Mouse (Mus musculus): Measurements from ENCODE around the gene Atg13. TPM values are rescaled to one million over a fixed set of nuclear protein-coding genes. Genes with fewer than 3 reads are reported as not detected.
A peak's percentile ranks its signal among the peaks of the same experiment; 100 is the strongest.

Atg13 gene
- polyA plus RNA-seq, 1 experiment from 2014 or later: 20.7 TPM

- peak overlapping the region; percentile 86 for H3K4me3 ChIP-seq (ENCODE audit: inconsistent target)
- H3K27ac ChIP-seq: peak overlapping the region; percentile 90
- WGBS (ENCODE audit: missing documents): 4% methylated on average over 8 of the region's 8 CpGs
Observed at GRCm38 (mm10) chr2:91711256-91711925, 1.0 kb upstream of the Atg13 start.

GRCm38 (mm10) chr2:91708361-91708760 lies 2.0 kb downstream of the Atg13 start:
- no peaks in the 10 kb centered on the region for H3K36me3 ChIP-seq (ENCODE audit: inconsistent target)
- 93% methylated on average over 3 of the region's 6 CpGs for WGBS (ENCODE audit: missing documents)
- no peak overlapping the region for H3K4me3 ChIP-seq (ENCODE audit: inconsistent target)
- H3K79me2 ChIP-seq (ENCODE audit: inconsistent target): peaks cover 65% of the 10 kb centered on the region
- no peak overlapping the region for H3K27ac ChIP-seq

More at GRCm38 (mm10) chr2:91711256-91711925, 1.0 kb upstream of the Atg13 start:
- Histone ChIP-seq H3K36me3 (ENCODE audit: inconsistent target) (no peaks in the 10 kb centered on the region), H3K79me2 (ENCODE audit: inconsistent target) (peaks cover 39% of the 10 kb centered on the region)

DNA sequence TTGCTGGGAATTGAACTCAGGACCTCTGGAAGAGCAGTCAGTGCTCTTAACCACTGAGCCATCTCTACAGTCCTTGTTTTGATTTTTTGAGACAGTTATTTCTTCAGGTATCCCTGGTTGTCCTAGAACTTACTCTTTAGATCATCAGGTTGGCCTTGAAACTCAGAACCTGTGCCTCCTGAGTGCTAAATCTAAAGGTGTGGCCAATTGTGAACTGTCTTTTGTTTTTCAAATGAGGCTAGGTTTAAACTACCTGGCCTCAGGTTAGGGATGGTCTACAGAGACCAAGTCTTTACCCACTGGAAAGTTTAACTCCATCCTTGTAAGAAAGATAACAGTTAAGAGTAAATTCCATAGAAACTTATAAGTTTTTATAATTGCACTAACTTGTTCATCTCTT lies 3.9 kb downstream of the Atg13 start:
- Histone ChIP-seq H3K27ac (no peak overlapping the region), H3K4me3 (ENCODE audit: inconsistent target) (no peak overlapping the region), H3K79me2 (ENCODE audit: inconsistent target) (peaks cover 71% of the 10 kb centered on the region), H3K36me3 (ENCODE audit: inconsistent target) (no peaks in the 10 kb centered on the region)

DNA sequence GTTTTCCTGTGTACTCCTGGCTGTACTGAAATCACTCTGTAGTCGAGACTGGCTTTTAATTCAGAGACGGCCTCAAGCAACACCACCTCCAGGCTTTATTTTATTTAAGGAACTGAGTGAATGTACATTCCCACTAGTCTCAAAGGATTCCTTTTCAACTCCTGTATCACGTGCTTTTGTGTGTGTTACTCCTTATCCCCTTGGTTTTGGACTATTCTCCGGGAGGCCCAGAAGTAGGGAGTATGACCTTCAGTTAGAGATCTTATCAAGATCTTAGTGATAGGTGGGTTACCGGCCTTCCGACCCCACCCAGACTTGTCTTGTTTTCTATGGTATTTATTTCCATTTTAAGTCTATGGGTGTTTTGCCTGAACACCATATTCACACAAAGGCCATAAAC lies 4.6 kb downstream of the Atg13 start:
- WGBS (ENCODE audit: missing documents): 87% methylated on average over 6 of the region's 6 CpGs
- Histone ChIP-seq H3K79me2 (ENCODE audit: inconsistent target) (peaks cover 71% of the 10 kb centered on the region), H3K27ac (no peak overlapping the region), H3K36me3 (ENCODE audit: inconsistent target) (no peaks in the 10 kb centered on the region), H3K4me3 (ENCODE audit: inconsistent target) (no peak overlapping the region)

- Histone ChIP-seq H3K27ac (no peak overlapping the region), H3K36me3 (ENCODE audit: inconsistent target) (no peaks in the 10 kb centered on the region), H3K4me3 (ENCODE audit: inconsistent target) (no peak overlapping the region), H3K79me2 (ENCODE audit: inconsistent target) (peaks cover 63% of the 10 kb centered on the region)
- WGBS (ENCODE audit: missing documents): 100% methylated on average over 2 of the region's 2 CpGs
Observed at GRCm38 (mm10) chr2:91701366-91701765, 9.0 kb downstream of the Atg13 start.

GRCm38 (mm10) chr2:91699225-91699624 lies 11.2 kb downstream of the Atg13 start:
- peak overlapping the region; percentile 22 for H3K27ac ChIP-seq
- H3K36me3 ChIP-seq (ENCODE audit: inconsistent target): no peaks in the 10 kb centered on the region
- WGBS (ENCODE audit: missing documents): 43% methylated on average over 1 of the region's 1 CpGs
- H3K79me2 ChIP-seq (ENCODE audit: inconsistent target): peaks cover 41% of the 10 kb centered on the region
- H3K4me3 ChIP-seq (ENCODE audit: inconsistent target): no peak overlapping the region

DNA sequence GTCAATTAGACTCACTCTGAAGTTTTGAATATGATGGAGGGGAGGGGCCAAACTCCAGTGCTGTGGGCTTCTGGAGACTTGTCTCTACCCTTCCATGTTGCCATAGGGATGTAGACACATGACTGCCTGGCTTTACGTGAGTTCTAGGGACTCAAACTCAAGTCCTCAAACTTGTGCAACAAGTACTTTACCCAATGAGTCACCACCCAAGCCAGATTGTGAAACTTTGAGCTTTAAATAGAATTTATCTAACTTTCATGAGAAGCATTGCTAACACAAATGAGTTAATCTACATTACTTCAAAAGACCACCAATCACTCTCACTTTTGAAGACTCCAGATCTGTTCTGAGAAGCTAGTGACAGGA lies 14.2 kb downstream of the Atg13 start:
- H3K4me3 ChIP-seq (ENCODE audit: inconsistent target): no peak overlapping the region
- peak overlapping the region; percentile 63 for H3K27ac ChIP-seq
- H3K36me3 ChIP-seq (ENCODE audit: inconsistent target): peaks cover 10% of the 10 kb centered on the region; the same call in 1 of the 2 replicates
- peaks cover 31% of the 10 kb centered on the region for H3K79me2 ChIP-seq (ENCODE audit: inconsistent target)
- WGBS (ENCODE audit: missing documents): 0% methylated on average over 1 of the region's 1 CpGs

- 92% methylated on average over 10 of the region's 10 CpGs for WGBS (ENCODE audit: missing documents)
- H3K36me3 ChIP-seq (ENCODE audit: inconsistent target): peaks cover 16% of the 10 kb centered on the region; the same call in 1 of the 2 replicates
- peaks cover 31% of the 10 kb centered on the region for H3K79me2 ChIP-seq (ENCODE audit: inconsistent target)
- no peak overlapping the region for H3K4me3 ChIP-seq (ENCODE audit: inconsistent target)
- peak overlapping the region; percentile 63 for H3K27ac ChIP-seq
Observed at GRCm38 (mm10) chr2:91695436-91696224, 14.7 kb downstream of the Atg13 start.

GRCm38 (mm10) chr2:91689452-91689851 lies 20.9 kb downstream of the Atg13 start:
- H3K27ac ChIP-seq: no peak overlapping the region
- H3K4me3 ChIP-seq (ENCODE audit: inconsistent target): no peak overlapping the region
- H3K79me2 ChIP-seq (ENCODE audit: inconsistent target): no peaks in the 10 kb centered on the region
- H3K36me3 ChIP-seq (ENCODE audit: inconsistent target): peaks cover 55% of the 10 kb centered on the region
- WGBS (ENCODE audit: missing documents): 96% methylated on average over 7 of the region's 7 CpGs

DNA sequence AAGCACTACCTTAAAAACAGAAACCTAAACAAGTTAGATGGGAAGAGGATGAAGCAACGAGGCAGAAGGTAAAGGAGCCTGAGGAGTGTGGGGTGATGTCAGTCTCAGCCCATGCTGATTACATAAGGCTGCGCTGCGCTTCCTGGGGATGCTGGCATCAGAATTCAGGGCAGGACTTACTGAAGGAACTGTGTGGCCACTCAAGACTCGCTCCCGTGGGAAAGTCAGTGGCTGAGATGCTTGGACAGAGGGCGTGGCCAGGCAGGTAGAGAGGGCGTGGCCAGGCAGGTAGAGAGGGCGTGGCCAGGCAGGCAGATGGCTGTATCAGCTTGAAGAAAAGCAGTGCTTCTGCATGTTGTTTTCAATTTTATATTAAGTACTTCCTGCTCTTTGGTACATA lies 26.5 kb downstream of the Atg13 start:
- 86% methylated on average over 8 of the region's 8 CpGs for WGBS (ENCODE audit: missing documents)
- H3K4me3 ChIP-seq (ENCODE audit: inconsistent target): no peak overlapping the region
- H3K79me2 ChIP-seq (ENCODE audit: inconsistent target): no peaks in the 10 kb centered on the region
- peaks cover 70% of the 10 kb centered on the region for H3K36me3 ChIP-seq (ENCODE audit: inconsistent target)
- no peak overlapping the region for H3K27ac ChIP-seq

DNA sequence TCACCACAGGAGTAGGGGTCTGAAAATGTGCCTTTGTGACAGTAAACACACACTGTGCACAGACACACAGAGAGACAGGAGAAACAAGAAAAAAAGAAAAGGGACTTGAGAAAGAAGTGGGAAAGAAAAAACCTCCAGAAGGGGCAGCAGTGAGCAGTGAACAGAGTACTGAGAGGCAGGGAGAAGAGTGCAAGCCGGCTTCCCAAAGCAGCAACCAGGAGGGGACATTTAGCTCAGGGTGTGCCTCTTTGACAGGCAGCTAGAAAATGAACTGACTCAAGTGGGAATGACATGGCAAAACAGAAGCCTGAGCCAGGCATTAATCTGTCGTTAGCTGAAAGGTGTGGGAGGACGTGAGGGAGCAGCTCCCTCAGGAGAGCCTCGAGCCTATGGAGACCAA lies 27.5 kb downstream of the Atg13 start:
- Histone ChIP-seq H3K36me3 (ENCODE audit: inconsistent target) (peaks cover 71% of the 10 kb centered on the region), H3K4me3 (ENCODE audit: inconsistent target) (no peak overlapping the region), H3K27ac (no peak overlapping the region), H3K79me2 (ENCODE audit: inconsistent target) (no peaks in the 10 kb centered on the region)
- 81% methylated on average over 4 of the region's 4 CpGs for WGBS (ENCODE audit: missing documents)

GRCm38 (mm10) chr2:91676961-91677360 lies 33.4 kb downstream of the Atg13 start:
- no peaks in the 10 kb centered on the region for H3K79me2 ChIP-seq (ENCODE audit: inconsistent target)
- no peak overlapping the region for H3K4me3 ChIP-seq (ENCODE audit: inconsistent target)
- no peak overlapping the region for H3K27ac ChIP-seq
- H3K36me3 ChIP-seq (ENCODE audit: inconsistent target): peaks cover 78% of the 10 kb centered on the region

GRCm38 (mm10) chr2:91676420-91676819 lies 34.0 kb downstream of the Atg13 start:
- Histone ChIP-seq H3K36me3 (ENCODE audit: inconsistent target) (peaks cover 72% of the 10 kb centered on the region), H3K27ac (no peak overlapping the region), H3K79me2 (ENCODE audit: inconsistent target) (no peaks in the 10 kb centered on the region), H3K4me3 (ENCODE audit: inconsistent target) (no peak overlapping the region)
- WGBS (ENCODE audit: missing documents): 71% methylated on average over 2 of the region's 2 CpGs

GRCm38 (mm10) chr2:91674895-91675294 lies 35.5 kb downstream of the Atg13 start:
- 92% methylated on average over 5 of the region's 5 CpGs for WGBS (ENCODE audit: missing documents)
- peaks cover 72% of the 10 kb centered on the region for H3K36me3 ChIP-seq (ENCODE audit: inconsistent target)

GRCm38 (mm10) chr2:91673587-91673986 lies 36.8 kb downstream of the Atg13 start:
- H3K4me3 ChIP-seq (ENCODE audit: inconsistent target): no peak overlapping the region
- peaks cover 72% of the 10 kb centered on the region for H3K36me3 ChIP-seq (ENCODE audit: inconsistent target)
- no peaks in the 10 kb centered on the region for H3K79me2 ChIP-seq (ENCODE audit: inconsistent target)
- WGBS (ENCODE audit: missing documents): 94% methylated on average over 2 of the region's 2 CpGs
- no peak overlapping the region for H3K27ac ChIP-seq

More at GRCm38 (mm10) chr2:91674895-91675294, 35.5 kb downstream of the Atg13 start:
- Histone ChIP-seq H3K4me3 (ENCODE audit: inconsistent target) (no peak overlapping the region), H3K79me2 (ENCODE audit: inconsistent target) (no peaks in the 10 kb centered on the region), H3K27ac (no peak overlapping the region)
